Mouse (Mus musculus) spleen, adult 12 weeks (tissue): ENCODE results near the gene Asb2.

Source experiments
- DNase-seq: peaks from one replicate; pipeline ENCODE4 v3.0.0; 2022; ENCODE audit warnings: low spot score

Gene Asb2

GRCm38 (mm10) chr12:103361539-103362307 lies 5.9 kb upstream of the Asb2 start:
- no peak for DNase-seq

DNA sequence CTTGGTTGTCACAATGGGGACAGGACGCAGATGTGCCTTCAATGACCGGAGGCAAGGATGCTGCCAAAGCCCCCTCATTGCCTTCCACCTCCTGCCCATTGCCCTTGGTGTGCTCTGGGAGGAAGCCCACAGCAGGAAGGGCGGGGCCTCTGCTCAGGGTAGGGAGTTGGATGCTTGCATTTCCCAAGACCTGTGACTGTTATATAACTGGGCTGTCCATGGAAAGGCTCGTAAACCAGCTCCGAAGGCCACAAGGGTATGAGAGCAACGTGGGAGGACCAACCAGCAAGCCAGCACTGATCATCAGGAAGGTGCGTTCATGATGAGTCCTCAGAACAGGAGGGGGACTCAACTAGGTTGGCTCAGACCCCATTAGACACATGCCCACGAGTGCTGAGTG lies 5.0 kb upstream of the Asb2 start:
- no peak for DNase-seq

DNA sequence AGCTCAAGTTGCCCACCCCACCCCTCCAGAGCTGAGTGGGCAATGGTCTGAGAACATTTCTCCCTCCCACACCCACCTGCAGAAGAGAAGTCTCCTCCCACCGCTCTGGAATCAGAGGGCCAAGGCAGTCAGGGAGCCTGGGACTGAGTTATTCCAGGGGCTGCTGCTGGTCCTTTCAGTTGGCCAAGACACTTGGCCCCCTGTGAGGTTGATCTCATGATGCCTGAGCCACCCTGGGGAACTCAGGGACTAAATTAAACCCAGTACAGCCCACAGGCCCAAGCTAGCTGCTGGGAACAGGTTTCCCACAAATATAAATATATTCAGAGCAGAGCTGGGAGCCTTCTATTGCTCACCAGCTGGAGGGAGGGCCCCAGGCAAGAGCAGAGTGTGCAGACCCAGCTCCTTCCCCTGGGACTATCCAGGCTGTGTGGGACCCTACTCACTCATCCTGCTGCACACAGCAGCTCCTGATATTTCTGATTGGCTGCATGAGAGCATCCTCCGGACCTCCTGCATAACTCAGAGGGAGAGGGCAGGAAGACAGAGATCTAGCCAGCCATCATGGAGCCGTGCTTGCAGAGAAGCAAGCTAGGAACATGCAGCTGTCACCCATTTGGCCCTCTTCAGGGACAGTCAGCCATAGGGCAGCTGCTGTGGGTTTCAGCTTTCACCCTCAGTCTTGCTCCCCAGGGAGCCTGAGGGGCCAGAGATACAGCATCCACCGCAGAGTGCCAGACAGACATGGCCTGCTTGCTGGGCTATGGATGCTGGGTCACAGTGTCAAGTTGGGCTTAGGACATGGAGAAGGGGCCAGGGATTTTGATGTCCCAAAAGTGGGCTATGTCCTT lies 3.4 kb upstream of the Asb2 start:
- DNase-seq, result no peak

DNA sequence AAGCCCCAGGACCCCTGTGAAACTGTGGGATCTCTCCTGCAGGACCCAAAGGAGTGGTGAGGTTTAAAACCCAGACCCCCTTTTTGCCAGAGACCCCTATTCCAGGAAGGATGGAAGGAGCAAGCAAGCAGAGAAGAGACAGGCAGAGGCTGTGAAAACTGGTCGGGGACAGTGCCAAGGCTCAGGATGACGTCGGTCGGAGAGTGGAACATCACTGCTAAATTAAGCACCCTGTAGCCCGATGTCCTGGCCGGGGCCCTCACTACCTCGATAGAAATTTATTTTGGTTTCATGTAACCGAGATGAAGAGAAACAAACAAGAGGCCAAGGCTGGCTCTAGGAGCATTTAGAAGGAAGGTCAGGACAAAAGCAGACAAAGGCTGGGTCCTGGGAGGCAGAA lies 2.4 kb upstream of the Asb2 start:
- DNase-seq, result no peak

GRCm38 (mm10) chr12:103356415-103356748 lies 581 bp upstream of the Asb2 start:
- no peak for DNase-seq

DNA sequence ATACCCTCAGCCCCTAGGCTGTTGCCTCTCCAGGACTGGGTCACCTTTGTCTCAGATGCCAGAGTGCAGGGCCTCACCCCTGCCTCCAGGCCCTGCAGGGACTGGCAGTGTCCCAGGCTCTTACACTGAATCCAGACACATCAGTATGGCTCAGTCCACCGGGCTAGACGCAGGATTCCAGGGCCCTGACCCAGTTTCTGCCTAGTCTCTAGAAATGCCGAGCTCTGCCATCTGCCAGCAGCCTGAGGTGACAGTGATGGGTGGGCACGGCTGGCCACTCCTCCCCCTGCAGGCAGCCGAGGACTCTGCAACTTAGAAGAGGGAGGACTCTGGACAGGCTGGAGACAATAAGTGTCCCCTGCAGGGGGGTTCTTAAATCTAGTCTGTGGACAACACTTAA lies 2.3 kb downstream of the Asb2 start:
- no peak for DNase-seq

DNA sequence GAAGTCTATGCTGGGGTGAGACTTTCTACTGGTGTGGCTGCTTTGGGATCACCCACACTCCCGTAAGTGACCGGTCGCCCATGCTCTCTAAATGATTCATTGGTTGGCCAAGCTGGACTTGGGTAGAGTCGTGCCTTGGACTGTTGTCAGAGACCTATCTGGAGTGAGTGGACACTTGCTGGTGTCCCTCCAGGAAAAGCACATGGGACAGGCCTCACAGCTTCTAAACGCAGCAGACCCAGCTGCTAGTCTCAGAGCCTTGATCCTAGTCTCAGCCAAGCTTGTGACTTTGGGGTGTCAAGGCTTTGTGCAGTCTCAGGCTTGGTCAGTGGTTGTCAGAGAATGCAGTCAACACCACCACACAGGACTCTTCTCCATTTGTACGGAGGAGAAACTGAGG lies 3.1 kb downstream of the Asb2 start:
- no peak for DNase-seq

GRCm38 (mm10) chr12:103348506-103348905 lies 7.3 kb downstream of the Asb2 start:
- peak; percentile 62 for DNase-seq

DNA sequence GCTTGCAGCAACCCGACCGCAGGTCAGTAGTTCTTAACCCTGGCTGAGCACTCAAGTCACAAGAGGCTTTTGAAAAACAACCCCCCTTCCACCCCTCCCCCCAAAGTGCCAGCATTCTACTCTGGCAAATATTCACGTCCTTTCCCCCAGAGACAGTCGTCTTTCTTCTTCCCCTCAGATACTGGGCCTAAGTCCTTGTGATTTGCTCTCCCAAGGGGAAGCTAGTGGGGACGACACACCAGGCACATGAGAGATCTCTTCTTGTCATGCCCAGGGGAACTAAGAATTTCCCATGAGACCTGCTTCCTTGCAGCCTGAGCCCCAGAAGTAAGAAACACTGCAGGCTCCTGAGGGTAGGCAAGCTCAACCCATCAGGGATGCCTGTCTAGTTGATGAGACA lies 8.4 kb downstream of the Asb2 start:
- no peak for DNase-seq

GRCm38 (mm10) chr12:103346945-103347344 lies 8.9 kb downstream of the Asb2 start:
- DNase-seq, result no peak

- DNase-seq, result no peak
Observed at GRCm38 (mm10) chr12:103344934-103345333, 10.9 kb downstream of the Asb2 start.

GRCm38 (mm10) chr12:103343456-103343855 lies 12.3 kb downstream of the Asb2 start:
- DNase-seq, result peak; percentile 59

GRCm38 (mm10) chr12:103341212-103341611 lies 14.6 kb downstream of the Asb2 start:
- DNase-seq, result peak; percentile 34

DNA sequence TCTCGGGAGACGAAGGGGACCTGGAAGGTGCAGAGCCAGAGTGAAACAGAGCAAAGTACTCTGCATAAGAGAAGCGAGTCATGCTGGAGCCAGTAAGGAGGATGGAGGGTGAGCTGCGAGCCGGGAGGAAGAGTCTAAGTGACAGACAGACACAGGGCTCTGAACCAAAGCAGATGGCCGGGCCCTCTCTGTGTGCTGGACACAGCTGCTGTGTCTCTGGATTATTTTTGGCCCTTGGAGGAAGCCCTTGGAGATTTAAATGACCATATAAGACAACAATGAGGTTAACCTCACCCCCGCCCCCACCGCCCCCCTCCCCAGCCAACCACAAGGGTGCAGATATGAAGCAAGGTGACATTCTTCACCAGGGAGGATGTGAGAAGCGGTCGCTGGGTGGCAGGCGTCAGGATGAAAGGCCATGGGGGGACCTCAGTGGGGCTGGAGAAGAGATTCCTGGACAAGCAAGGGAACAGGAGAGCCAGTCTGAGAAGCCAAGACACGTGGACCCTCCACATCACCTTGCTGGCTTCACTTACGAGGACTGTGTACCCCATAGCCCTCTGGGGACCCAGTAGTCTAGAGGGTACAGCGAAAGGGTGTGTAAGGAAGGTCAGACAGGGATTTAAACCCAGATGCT lies 17.5 kb downstream of the Asb2 start:
- DNase-seq, result no peak

GRCm38 (mm10) chr12:103336766-103337165 lies 19.0 kb downstream of the Asb2 start:
- DNase-seq, result no peak

- DNase-seq, result no peak
Observed at GRCm38 (mm10) chr12:103333426-103333825, 22.4 kb downstream of the Asb2 start.

GRCm38 (mm10) chr12:103332879-103333278 lies 22.9 kb downstream of the Asb2 start:
- DNase-seq, result no peak

DNA sequence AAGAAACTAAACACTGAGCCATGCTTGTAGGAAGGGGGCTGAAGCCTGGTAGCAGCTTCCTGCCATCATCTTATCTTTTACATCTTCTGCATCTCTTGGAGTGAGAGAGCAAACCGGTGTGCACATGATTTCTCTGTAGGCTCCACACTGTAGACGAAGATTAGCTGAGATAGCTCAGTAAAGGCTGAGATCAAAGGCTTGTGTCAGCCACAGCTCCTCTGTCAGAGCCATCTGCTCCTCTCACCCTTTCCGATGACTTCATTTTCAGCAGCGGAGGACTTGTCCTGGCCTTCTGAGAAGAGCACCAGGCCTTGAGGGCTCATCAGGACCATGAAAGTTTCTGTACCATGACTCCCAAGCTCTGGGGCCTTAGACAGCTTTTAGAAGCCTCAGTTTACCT lies 24.3 kb downstream of the Asb2 start:
- DNase-seq, result no peak

DNA sequence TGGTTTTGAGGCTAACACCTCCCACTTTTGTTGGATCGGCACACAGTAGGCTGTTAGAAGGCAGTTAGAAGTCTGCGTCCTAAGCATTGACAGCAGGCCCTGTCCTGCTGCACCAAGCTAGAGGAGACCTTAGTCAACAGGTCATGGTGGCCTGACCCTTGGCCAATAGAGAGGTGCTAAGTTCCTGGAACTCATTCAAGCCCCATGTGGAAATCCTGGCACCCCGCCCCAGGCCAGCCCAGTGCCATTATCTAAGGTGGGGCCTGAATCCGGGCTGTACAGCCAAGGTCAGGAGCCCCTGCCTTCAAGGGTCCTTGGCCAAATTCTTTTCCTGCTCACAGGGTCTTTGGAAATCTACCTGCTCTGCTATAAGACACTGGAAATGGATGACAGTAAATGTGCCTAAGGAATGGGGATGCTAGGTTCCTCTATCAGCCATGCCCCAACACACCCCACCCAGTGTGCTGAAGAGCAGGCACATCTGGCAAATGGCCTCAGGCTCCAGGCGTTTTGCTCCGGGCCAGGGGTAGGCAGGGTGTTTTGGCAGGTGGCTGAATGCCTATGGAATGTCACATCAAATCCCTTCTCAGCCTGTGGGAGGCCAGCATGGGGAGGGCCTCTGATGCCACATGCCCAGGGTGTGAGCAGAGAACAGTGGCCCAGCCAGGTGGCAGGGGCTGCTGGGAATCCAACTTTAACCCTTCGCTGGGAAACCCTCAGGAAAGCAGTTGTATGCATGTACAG lies 27.2 kb downstream of the Asb2 start:
- no peak for DNase-seq

- DNase-seq, result no peak
Observed at GRCm38 (mm10) chr12:103327107-103327506, 28.7 kb downstream of the Asb2 start.

DNA sequence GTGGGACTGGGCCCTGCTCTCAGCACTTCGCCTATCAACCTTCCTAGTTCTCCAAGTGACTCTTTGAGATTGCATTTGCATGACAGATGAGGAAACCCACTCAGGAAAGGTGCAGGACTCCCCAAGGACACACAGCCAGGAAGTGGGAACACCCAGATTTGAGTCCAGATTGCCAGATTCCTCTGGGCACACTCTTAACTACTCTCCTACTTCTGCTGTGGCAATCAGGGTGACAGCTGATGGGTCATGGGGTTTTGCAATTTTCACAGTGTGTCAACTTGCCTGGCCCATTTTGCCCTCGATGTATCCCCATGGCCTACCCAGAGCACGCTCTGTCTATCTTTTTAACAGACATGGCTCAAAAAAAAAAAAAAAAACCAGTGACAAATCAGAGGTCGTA lies 29.2 kb downstream of the Asb2 start:
- DNase-seq, result no peak

GRCm38 (mm10) chr12:103325156-103325857 lies 30.5 kb downstream of the Asb2 start:
- peak; percentile 75 for DNase-seq
